Mouse (Mus musculus) kidney, adult 2 months (tissue): ENCODE measurements around the gene 5330417C22Rik. TPM values are rescaled to one million over a fixed set of nuclear protein-coding genes. Genes with fewer than 3 reads are reported as not detected.
A peak's percentile ranks its signal among the peaks of the same experiment; 100 is the strongest.

Experiments
- DNase-seq: peaks from one replicate; pipeline ENCODE4 v3.0.0; 2021
- H3K27ac ChIP-seq: fragments of 200-500 bp; 2 replicates; pipeline ENCODE4 v1.5.1; 2012; ENCODE audit warnings: low read depth, low read length, control low read depth, inconsistent platforms; ENCODE audit not compliant: insufficient read depth
- H3K27me3 ChIP-seq: fragments of 200-500 bp; replicated peaks from 2 replicates; pipeline ENCODE4 v1.6.1; 2012; ENCODE audit warnings: mild to moderate bottlenecking, moderate library complexity, low read length, inconsistent platforms; ENCODE audit not compliant: control insufficient read depth, insufficient read depth
- H3K36me3 ChIP-seq: fragments of 200-500 bp; 2 replicates; pipeline ENCODE4 v1.6.1; 2012; ENCODE audit warnings: mild to moderate bottlenecking, moderate library complexity, low read length, inconsistent platforms; ENCODE audit not compliant: control insufficient read depth, insufficient read depth
- H3K4me1 ChIP-seq: fragments of 200-500 bp; 2 replicates; pipeline ENCODE4 v1.6.1; 2011; ENCODE audit warnings: low read length; ENCODE audit not compliant: control insufficient read depth, insufficient read depth
- H3K4me3 ChIP-seq: fragments of 200-500 bp; 2 replicates; pipeline ENCODE4 v1.5.1; 2011; ENCODE audit warnings: mild to moderate bottlenecking, low read depth, low read length, control low read depth; ENCODE audit not compliant: insufficient read depth
- CTCF ChIP-seq: fragments of 200-500 bp; conservative IDR thresholded peaks from 2 replicates; pipeline ENCODE4 v1.5.1; 2011; ENCODE audit warnings: low read depth, mild to moderate bottlenecking, control low read depth, low read length, moderate library complexity, mixed read lengths; ENCODE audit not compliant: insufficient read depth, insufficient read length
- POLR2A ChIP-seq: fragments of 200-500 bp; IDR thresholded peaks from one replicate; pipeline ENCODE4 v1.6.1; 2011; ENCODE audit warnings: low read depth, low read length, control low read depth
- WGBS: fragments of 180-500 bp; shearing (Covaris S2); methylation state at CpG from one replicate; pipeline ENCODE4 v1.1.7; 2018; 5-methylcytosine and 5-hydroxymethylcytosine counted together
- polyA plus RNA-seq: library from polyadenylated mRNA; depleted of rRNA; stranded (reverse); fragments of >200 nt; gene quantifications from 2 replicates; pipeline ENCODE4 v1.2.3, GENCODE M21; 2012

Gene 5330417C22Rik
- polyA plus RNA-seq, 1 experiment: 0.25 TPM

DNA sequence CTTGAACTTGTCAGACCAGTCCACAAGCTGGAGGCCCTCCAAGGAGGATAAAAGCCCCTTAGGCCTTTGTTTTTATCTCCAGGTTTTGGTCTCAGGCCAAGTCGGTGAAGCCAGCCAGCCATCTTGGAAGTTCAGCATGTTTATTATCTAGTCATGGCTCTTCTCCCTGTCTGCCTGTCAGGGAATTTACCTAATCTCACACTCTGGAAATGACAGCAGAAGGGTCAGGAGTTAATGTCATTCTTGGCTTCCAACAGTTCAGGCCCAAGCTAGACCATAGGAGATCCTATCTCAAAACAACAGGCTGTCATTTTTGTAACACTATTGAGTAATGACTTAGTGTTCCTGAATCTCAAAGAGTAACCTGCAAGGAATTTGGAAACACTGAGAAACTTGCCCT is 82.2 kb downstream of the 5330417C22Rik start:
- Histone ChIP-seq H3K4me3 (no peak overlapping the region), H3K27ac (no peak overlapping the region), H3K36me3 (no peaks in the 10 kb centered on the region), H3K4me1 (no peaks in the 10 kb centered on the region), H3K27me3 (no peaks in the 10 kb centered on the region)
- TF ChIP-seq POLR2A (no peak), CTCF (no peak)
- no peak for DNase-seq
- 73% methylated on average over 1 of the region's 1 CpGs for WGBS

DNA sequence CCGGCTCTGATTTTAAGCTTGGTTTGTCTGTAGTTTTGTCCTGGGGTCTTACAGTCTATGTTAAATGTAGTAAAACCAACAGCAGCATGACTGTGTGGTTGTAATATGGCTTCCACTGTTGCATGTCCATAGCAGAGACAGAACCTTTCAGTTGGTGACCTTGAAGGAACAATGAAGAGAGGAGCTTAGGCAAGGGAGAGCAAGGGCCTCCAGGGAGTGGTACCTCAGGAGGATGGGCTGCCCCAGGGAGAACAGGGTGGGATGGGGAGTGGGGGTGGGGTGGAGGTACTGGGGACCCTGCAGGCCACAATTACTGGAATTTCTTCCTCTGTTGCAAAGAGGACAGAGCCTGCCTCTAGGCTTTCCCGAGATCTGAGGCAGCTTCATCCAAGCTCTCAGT is 84.4 kb downstream of the 5330417C22Rik start:
- Histone ChIP-seq H3K36me3 (no peaks in the 10 kb centered on the region), H3K4me1 (no peaks in the 10 kb centered on the region), H3K27me3 (no peaks in the 10 kb centered on the region), H3K27ac (no peak overlapping the region), H3K4me3 (no peak overlapping the region)
- DNase-seq: no peak
- TF ChIP-seq CTCF (no peak), POLR2A (no peak)
- WGBS: 91% methylated on average over 2 of the region's 2 CpGs

DNA sequence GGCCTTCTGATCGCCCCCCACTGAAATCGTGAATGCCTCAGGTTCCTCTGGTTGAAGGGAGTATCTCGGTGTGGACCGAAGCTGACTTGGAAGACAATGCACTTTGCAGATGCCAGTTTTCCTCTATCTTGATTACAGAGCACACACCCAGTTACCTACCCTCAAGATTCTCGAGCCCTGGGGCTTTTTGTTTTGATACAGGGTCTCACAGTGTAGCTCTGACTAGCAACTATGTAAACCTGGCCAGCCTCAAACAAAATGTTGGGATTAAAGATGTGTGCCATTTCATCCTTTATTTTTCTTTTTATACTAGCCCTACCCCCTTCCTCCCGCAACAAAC is 91.0 kb downstream of the 5330417C22Rik start:
- H3K4me3 ChIP-seq: peak overlapping the region; percentile 87
- peaks cover 5% of the 10 kb centered on the region; the same call in 1 of the 2 replicates for H3K4me1 ChIP-seq
- TF ChIP-seq CTCF (no peak), POLR2A (no peak)
- peak overlapping the region; percentile 74 for H3K27ac ChIP-seq
- H3K27me3 ChIP-seq: no peaks in the 10 kb centered on the region
- no peak for DNase-seq
- no peaks in the 10 kb centered on the region for H3K36me3 ChIP-seq
- WGBS: 14% methylated on average over 6 of the region's 6 CpGs

DNA sequence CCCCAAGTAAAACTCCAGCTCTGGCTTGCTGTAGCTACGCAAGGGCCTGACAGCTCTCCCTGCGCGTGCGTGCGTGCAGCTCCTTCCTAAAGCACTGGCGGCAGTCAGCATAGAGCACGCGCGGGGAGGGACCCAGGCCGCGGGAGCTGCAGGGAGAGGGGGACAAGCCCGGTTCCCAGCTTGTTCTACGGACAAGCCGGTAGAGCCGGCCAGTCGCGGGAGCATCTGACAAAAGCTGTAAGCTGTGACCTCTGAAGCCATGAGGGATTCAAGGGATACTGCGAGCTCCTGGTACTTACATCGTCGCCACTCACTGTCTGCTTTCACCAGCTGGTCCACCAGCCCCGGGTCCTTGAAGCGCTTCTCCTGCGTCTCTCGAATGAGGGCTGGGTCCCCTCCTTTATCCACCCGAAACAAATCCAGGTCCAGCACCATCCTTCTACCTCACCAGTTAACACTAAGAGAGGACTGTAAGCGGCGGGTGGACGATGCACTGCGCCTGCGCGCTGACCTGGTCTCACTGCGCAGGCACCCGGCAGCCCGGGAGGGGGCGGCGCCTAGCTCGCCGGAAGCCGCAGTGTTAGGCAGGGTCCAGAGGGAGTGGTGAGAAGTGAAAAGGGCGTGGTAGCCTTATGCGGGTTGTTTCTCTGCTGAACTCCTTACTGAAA is 91.5 kb downstream of the 5330417C22Rik start, which contains the start of gene Sars:
Sars (minus strand) TSS at position 512 of the 668 bp plus-strand sequence.
- TF ChIP-seq POLR2A (peak; percentile 77), CTCF (no peak)
- WGBS: under 1% methylated on average over 41 of the region's 41 CpGs

DNA sequence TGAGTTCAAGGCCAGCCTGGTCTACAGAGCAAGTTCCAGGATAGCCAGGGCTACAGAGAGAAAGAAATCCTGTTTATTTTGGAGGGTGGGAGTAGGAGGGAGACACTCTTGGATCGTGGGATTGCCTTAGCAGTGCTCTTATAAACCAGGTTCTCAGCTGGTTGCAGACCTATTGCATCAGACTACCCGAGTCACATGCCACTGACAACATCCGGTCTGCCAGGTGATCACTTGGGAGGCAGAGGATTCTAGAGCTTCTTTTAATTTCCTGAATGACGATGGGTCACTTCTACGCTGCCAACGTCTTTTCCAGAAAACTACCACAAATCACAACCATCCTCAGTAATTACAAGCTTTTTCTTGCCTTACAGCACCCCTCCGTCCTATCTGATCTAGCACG is 92.3 kb downstream of the 5330417C22Rik start:
- H3K27ac ChIP-seq: peak overlapping the region; percentile 61
- peaks cover 5% of the 10 kb centered on the region; the same call in 1 of the 2 replicates for H3K4me1 ChIP-seq
- no peaks in the 10 kb centered on the region for H3K36me3 ChIP-seq
- peak overlapping the region; percentile 87 for H3K4me3 ChIP-seq
- H3K27me3 ChIP-seq: no peaks in the 10 kb centered on the region
- WGBS: 6% methylated on average over 8 of the region's 8 CpGs
- no peak for TF ChIP-seq POLR2A
- no peak for TF ChIP-seq CTCF
- peak; percentile 80 for DNase-seq

More for the DNA sequence above, 91.5 kb downstream of the 5330417C22Rik start, which contains the start of gene Sars:
- Histone ChIP-seq H3K27ac (peak within 1 kb of the TSS; percentile 74), H3K4me1 (peaks cover 5% of the 10 kb centered on the region; the same call in 1 of the 2 replicates), H3K36me3 (no peaks in the 10 kb centered on the region), H3K27me3 (no peaks in the 10 kb centered on the region), H3K4me3 (peak within 1 kb of the TSS; percentile 87)
- DNase-seq: peak; percentile 96

DNA sequence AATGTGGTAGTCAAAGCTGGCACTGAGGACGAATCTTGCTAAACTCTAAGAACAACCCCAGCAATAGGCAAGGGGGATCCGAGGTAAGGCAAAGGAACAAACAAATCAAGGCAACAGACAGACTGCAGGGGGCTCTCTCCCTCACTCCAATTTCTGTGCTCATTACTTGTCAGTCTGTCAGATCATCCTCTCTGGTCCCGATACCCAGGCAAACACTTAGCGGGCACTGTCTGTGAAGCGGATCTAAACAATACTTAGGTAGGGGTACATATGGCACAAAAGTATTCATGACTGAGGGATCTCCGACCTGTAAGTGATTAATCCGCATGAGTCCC is 100.0 kb downstream of the 5330417C22Rik start:
- H3K27ac ChIP-seq: no peak overlapping the region
- DNase-seq: no peak
- TF ChIP-seq POLR2A: no peak
- H3K4me3 ChIP-seq: no peak overlapping the region
- 84% methylated on average over 7 of the region's 7 CpGs for WGBS
- no peaks in the 10 kb centered on the region for H3K4me1 ChIP-seq
- no peaks in the 10 kb centered on the region for H3K27me3 ChIP-seq
- H3K36me3 ChIP-seq: peaks cover 4% of the 10 kb centered on the region

DNA sequence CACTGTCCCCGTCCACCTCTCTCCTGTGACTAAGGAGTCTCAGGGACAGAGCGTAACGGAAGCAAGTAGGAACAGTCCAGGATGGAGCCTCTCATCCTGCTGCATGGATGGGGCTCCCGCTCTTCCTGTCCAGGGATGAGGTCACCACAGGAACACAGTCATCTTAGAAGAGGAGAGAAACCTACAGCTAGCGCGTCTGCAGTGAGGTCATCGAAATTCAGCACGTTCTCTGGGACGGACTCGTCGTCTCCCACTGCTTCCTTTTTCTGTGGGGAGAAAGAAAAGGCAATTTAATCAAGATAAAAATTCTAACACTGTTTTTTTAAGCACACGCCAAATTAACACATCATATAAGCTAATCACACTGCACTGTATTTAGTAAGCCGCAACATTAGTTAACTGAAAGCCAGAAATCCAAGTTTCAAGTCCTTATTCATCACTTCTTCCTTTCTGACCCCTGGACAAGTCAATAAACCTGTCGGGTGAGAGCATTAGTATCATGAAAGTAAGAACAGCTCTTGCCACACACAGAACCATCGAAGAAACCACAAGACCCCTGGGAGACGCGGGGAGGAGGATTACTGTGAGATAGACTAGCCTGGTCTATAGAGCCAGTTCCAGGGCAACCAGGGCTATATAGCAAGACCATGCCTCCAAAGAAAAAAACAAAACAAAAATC is 100.5 kb downstream of the 5330417C22Rik start:
- no peak overlapping the region for H3K27ac ChIP-seq
- no peaks in the 10 kb centered on the region for H3K4me1 ChIP-seq
- peak; percentile 27 for DNase-seq
- H3K36me3 ChIP-seq: peaks cover 4% of the 10 kb centered on the region
- WGBS: 81% methylated on average over 17 of the region's 17 CpGs
- no peak for TF ChIP-seq POLR2A
- no peak for TF ChIP-seq CTCF
- H3K27me3 ChIP-seq: no peaks in the 10 kb centered on the region
- no peak overlapping the region for H3K4me3 ChIP-seq
